In genomic region chr11:104625453-104626402, GRCm38 (mm10) we compare ENCODE assay signal across 8 mouse cellular contexts. TPM values are rescaled to one million over a fixed set of nuclear protein-coding genes. Genes with fewer than 3 reads are reported as not detected.
DNase-seq lines count a peak whose midpoint lies in the region; ATAC-seq and TF ChIP-seq lines count a peak whose summit lies in the region.

No protein-coding gene starts in this region.

- H3K4me1 ChIP-seq in midbrain, postnatal 0 days (ENCODE audit: insufficient read depth, low read length) = no peaks in the 10 kb centered on the region
- H3K4me1 ChIP-seq in midbrain, embryonic 13.5 days (replicated peaks) = peaks cover 6% of the 10 kb centered on the region; the same call in 1 of the 2 replicates
- peaks cover 31% of the 10 kb centered on the region for H3K4me1 ChIP-seq in intestine, embryonic 16.5 days (ENCODE audit: control insufficient read depth, insufficient read depth, low read length)
- no peaks in the 10 kb centered on the region for H3K4me1 ChIP-seq in forebrain, embryonic 13.5 days

- no peaks in the 10 kb centered on the region for H3K36me3 ChIP-seq in midbrain, postnatal 0 days (ENCODE audit: insufficient read depth, low read length)
- H3K36me3 ChIP-seq in midbrain, embryonic 13.5 days = no peaks in the 10 kb centered on the region
- no peaks in the 10 kb centered on the region for H3K36me3 ChIP-seq in intestine, embryonic 16.5 days (ENCODE audit: control insufficient read depth, insufficient read depth, low read length)
- H3K36me3 ChIP-seq in forebrain, embryonic 13.5 days (ENCODE audit: poor library complexity, severe bottlenecking) = no peaks in the 10 kb centered on the region

- 44% methylated on average over 12 of the region's 12 CpGs for WGBS in midbrain, postnatal 0 days
- WGBS in midbrain, embryonic 13.5 days = 50% methylated on average over 12 of the region's 12 CpGs
- WGBS in intestine, embryonic 16.5 days = 33% methylated on average over 12 of the region's 12 CpGs
- WGBS in forebrain, embryonic 13.5 days = 53% methylated on average over 12 of the region's 12 CpGs

- H3K27ac ChIP-seq in midbrain, postnatal 0 days (ENCODE audit: low read depth, low read length) = no peak overlapping the region
- H3K27ac ChIP-seq in midbrain, embryonic 13.5 days = no peak overlapping the region
- H3K27ac ChIP-seq in intestine, embryonic 16.5 days (ENCODE audit: low read length) = peak overlapping the region; percentile 89
- no peak overlapping the region for H3K27ac ChIP-seq in forebrain, embryonic 13.5 days

- no peak overlapping the region for H3K4me3 ChIP-seq in midbrain, postnatal 0 days (ENCODE audit: low read depth, low read length)
- no peak overlapping the region for H3K4me3 ChIP-seq in midbrain, embryonic 13.5 days (replicated peaks)
- no peak overlapping the region for H3K4me3 ChIP-seq in intestine, embryonic 16.5 days (ENCODE audit: low read length)
- no peak overlapping the region for H3K4me3 ChIP-seq in forebrain, embryonic 13.5 days

- ATAC-seq in midbrain, postnatal 0 days (ENCODE audit: low FRiP score) = no peak
- ATAC-seq in midbrain, embryonic 13.5 days = no peak
- ATAC-seq in intestine, embryonic 16.5 days = peak; percentile 79
- no peak for ATAC-seq in granulocyte monocyte progenitor cell, adult 5-6 weeks (replicated peaks; ENCODE audit: poor library complexity, severe bottlenecking)
- ATAC-seq in forebrain, embryonic 13.5 days = no peak

- H3K9me3 ChIP-seq in midbrain, postnatal 0 days (ENCODE audit: low read length) = no peaks in the 10 kb centered on the region
- H3K9me3 ChIP-seq in midbrain, embryonic 13.5 days = no peaks in the 10 kb centered on the region
- no peaks in the 10 kb centered on the region for H3K9me3 ChIP-seq in intestine, embryonic 16.5 days (ENCODE audit: control insufficient read depth, low read length)
- H3K9me3 ChIP-seq in forebrain, embryonic 13.5 days (replicated peaks) = no peaks in the 10 kb centered on the region

- DNase-seq in midbrain, postnatal 0 days (ENCODE audit: low spot score) = peak; percentile 74
- DNase-seq in fibroblast of lung, adult 2 months (ENCODE audit: low read depth) = peak; percentile 88
- DNase-seq in ovary, postnatal 36 days (ENCODE audit: low spot score) = peak; percentile 66
- no peak for DNase-seq in left cerebral cortex, adult 9 months (ENCODE audit: low spot score in 2 of 2)

- TF ChIP-seq CTCF in midbrain, postnatal 0 days (IDR thresholded peaks at IDR 0.05) = no peak

- H3K4me2 ChIP-seq in midbrain, postnatal 0 days (ENCODE audit: low read depth, low read length, poor library complexity, severe bottlenecking) = no peak overlapping the region
- H3K4me2 ChIP-seq in midbrain, embryonic 13.5 days (replicated peaks) = no peak overlapping the region
- H3K4me2 ChIP-seq in intestine, embryonic 16.5 days (ENCODE audit: low read depth, low read length) = no peak overlapping the region
- H3K4me2 ChIP-seq in forebrain, embryonic 13.5 days = no peak overlapping the region

- H3K9ac ChIP-seq in midbrain, postnatal 0 days (replicated peaks; ENCODE audit: low read length, poor library complexity, severe bottlenecking) = no peak overlapping the region
- no peak overlapping the region for H3K9ac ChIP-seq in midbrain, embryonic 13.5 days (replicated peaks)
- H3K9ac ChIP-seq in intestine, embryonic 16.5 days (ENCODE audit: low read depth, low read length) = no peak overlapping the region
- no peak overlapping the region for H3K9ac ChIP-seq in forebrain, embryonic 13.5 days

- no peaks in the 10 kb centered on the region for H3K27me3 ChIP-seq in midbrain, postnatal 0 days (ENCODE audit: insufficient read depth, low read length)
- H3K27me3 ChIP-seq in midbrain, embryonic 13.5 days = no peaks in the 10 kb centered on the region
- no peaks in the 10 kb centered on the region for H3K27me3 ChIP-seq in intestine, embryonic 16.5 days (replicated peaks; ENCODE audit: control insufficient read depth, insufficient read depth, low read length)
- H3K27me3 ChIP-seq in forebrain, embryonic 13.5 days = no peaks in the 10 kb centered on the region

RNA-seq across cellular contexts. Expression of gene Itgb3, which starts 17.9 kb away (rescaled TPM):
- total RNA-seq in midbrain, postnatal 0 days (2014; rRNA removed) = 1.5 and 1.7 TPM in 2 replicates
- polyA plus RNA-seq in midbrain, postnatal 0 days (2015; fragmentation: Nextera tagmentation; extraction: Ambion mirVana) = 0.62 and 0.83 TPM in 2 replicates
- polyA plus RNA-seq in midbrain, embryonic 13.5 days (2015; fragmentation: Nextera tagmentation; extraction: Ambion mirVana) = 0.62 and 0.98 TPM in 2 replicates
- 4.9 and 5.5 TPM in 2 replicates for polyA plus RNA-seq in intestine, embryonic 16.5 days (2015; fragmentation: Nextera tagmentation; extraction: Ambion mirVana)
- 1.9 and 3.9 TPM in 2 replicates for total RNA-seq in granulocyte monocyte progenitor cell, adult 5-6 weeks (2014; fragmentation: Nextera tagmentation)
- total RNA-seq in granulocyte monocyte progenitor cell, adult 5-6 weeks (2017) = 5.5 and 7.2 TPM in 2 replicates
- polyA plus RNA-seq in forebrain, embryonic 13.5 days (2015; fragmentation: Nextera tagmentation; extraction: Ambion mirVana) = 0.43 and 0.89 TPM in 2 replicates

RNA-seq across cellular contexts. Expression of gene Gm11639, which starts 59.8 kb away (rescaled TPM):
- total RNA-seq in midbrain, postnatal 0 days (2014; rRNA removed) = under 0.01 TPM in 2 replicates
- polyA plus RNA-seq in midbrain, postnatal 0 days (2015; fragmentation: Nextera tagmentation; extraction: Ambion mirVana) = 0.01 and 0.33 TPM in 2 replicates
- polyA plus RNA-seq in midbrain, embryonic 13.5 days (2015; fragmentation: Nextera tagmentation; extraction: Ambion mirVana) = 0.01 TPM in 1 of 2 replicates, not detected in the other
- polyA plus RNA-seq in intestine, embryonic 16.5 days (2015; fragmentation: Nextera tagmentation; extraction: Ambion mirVana) = 0.02 TPM in 1 of 2 replicates, not detected in the other
- not detected in 2 replicates for total RNA-seq in granulocyte monocyte progenitor cell, adult 5-6 weeks (2014; fragmentation: Nextera tagmentation)
- total RNA-seq in granulocyte monocyte progenitor cell, adult 5-6 weeks (2017) = 0.13 TPM in 1 of 2 replicates, not detected in the other
- polyA plus RNA-seq in forebrain, embryonic 13.5 days (2015; fragmentation: Nextera tagmentation; extraction: Ambion mirVana) = not detected in 2 replicates

Comparison
In these comparisons a context has a peak if more than half of its experiments do, and no peak if none do; other contexts are left out.
1. DNase-seq: peak in midbrain, postnatal 0 days (single experiment), fibroblast of lung, adult 2 months (single experiment) and ovary, postnatal 36 days (single experiment); none in left cerebral cortex, adult 9 months (0 of 2).